Mouse (Mus musculus) embryonic fibroblast, embryonic 13.5 days (primary cell): Measurements from ENCODE around the gene Lsamp.

Source experiments
- CTCF ChIP-seq: IDR thresholded peaks from 2 replicates; pipeline ENCODE4 v1.5.1; 2011; ENCODE audit warnings: mild to moderate bottlenecking, control low read depth, low read length, moderate library complexity, borderline replicate concordance; ENCODE audit not compliant: insufficient read depth
- POLR2A ChIP-seq: IDR thresholded peaks from 2 replicates; pipeline ENCODE4 v1.6.1; 2011; ENCODE audit warnings: low read depth, mild to moderate bottlenecking, control low read depth, low read length, moderate library complexity

- TF ChIP-seq CTCF (no peak), POLR2A (no peak)
Observed at GRCm38 (mm10) chr16:41535806-41536205, 1551.6 kb downstream of the Lsamp start.
